Mouse (Mus musculus): ENCODE measurements around the gene Zfhx2. TPM values are rescaled to one million over a fixed set of nuclear protein-coding genes. Genes with fewer than 3 reads are reported as not detected.
"Not testable (repeated sequence)": the region's sequence is repeated elsewhere in the genome, so short reads cannot be mapped to it uniquely, and the experiment has no call there.

Zfhx2 gene
- polyA plus RNA-seq, 1 experiment, result 4.4 TPM

DNA sequence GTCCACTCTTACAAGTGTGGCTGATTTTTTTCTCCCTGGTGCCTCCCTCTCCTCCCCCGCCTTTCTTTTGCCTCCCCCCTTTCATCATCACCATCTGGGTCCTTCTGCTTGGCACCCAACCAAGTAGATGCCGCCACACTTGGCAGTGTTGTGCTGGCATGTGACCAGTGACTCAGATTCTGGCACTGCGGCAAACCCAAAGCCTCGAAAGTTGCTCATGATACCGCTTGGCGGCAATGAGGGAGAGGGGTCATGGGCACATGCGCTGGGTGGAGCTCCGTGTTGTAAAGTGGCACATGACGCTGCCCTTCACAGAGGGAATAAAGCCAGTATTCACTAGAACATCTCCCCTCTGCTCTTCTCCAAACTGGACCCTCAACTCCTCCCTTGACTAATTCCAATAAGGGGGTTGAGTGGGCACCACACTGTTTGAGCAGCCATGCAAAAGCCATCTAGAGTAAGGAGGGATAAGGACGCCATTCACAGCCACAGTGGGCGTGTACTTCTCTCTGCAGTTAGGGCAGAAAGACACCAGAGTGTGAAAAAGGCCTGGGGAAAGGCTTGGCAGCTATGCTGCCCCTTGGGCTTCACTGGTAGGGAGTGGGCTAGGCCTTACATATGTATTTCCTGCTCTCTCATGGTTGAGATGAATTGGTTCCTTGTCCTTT, 36.8 kb downstream of the Zfhx2 start:
- Histone ChIP-seq H3K27me3 (ENCODE audit: control insufficient read depth, insufficient read depth, low read length) (no peaks in the 10 kb centered on the region), H3K36me3 (ENCODE audit: control insufficient read depth, insufficient read depth, low read length) (no peaks in the 10 kb centered on the region), H3K4me1 (ENCODE audit: control insufficient read depth, insufficient read depth, low read length) (no peaks in the 10 kb centered on the region), H3K4me3 (ENCODE audit: control insufficient read depth, low read depth, low read length) (no peak overlapping the region), H3K27ac (ENCODE audit: control insufficient read depth, insufficient read depth, low read depth, low read length) (no peak overlapping the region)
- no peak for TF ChIP-seq CTCF (IDR thresholded peaks at IDR 0.05; ENCODE audit: control insufficient read depth, insufficient read depth, insufficient replicate concordance, low read depth, low read length)
- no peak for TF ChIP-seq POLR2A (IDR thresholded peaks at IDR 0.05; ENCODE audit: control insufficient read depth, low read depth, low read length)

DNA sequence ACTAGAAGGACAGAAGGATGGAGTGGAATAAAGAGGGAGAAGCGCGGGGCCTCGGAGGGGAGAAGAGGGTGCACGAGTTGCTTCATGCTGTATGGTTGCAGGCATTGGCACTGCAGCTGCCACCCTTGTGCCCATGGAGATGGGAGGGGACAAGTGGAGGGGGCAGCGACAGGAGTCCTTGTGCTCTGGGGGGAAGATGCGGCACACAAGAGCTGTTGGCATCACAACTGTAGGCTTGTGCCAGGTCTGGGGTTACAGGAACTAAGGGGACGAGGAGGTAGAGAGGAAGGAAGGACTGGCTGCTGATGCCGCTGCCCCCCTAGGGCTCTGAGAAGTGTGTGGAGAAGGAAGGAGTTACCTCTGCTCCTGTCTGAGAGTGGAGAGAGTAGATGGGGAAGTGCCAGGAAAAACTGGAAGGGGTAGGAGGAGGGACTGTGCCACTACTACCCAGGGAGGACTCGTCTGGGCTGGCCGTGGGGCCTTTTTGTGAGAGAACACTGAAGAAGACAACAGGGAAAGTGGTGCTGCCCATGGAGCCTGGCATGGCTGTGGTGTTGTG, 37.9 kb downstream of the Zfhx2 start:
- TF ChIP-seq CTCF (IDR thresholded peaks at IDR 0.05; ENCODE audit: control insufficient read depth, insufficient read depth, insufficient replicate concordance, low read depth, low read length) (no peak), POLR2A (IDR thresholded peaks at IDR 0.05; ENCODE audit: control insufficient read depth, low read depth, low read length) (no peak)
- H3K4me1 ChIP-seq (ENCODE audit: control insufficient read depth, insufficient read depth, low read length), result no peaks in the 10 kb centered on the region
- no peaks in the 10 kb centered on the region for H3K27me3 ChIP-seq (ENCODE audit: control insufficient read depth, insufficient read depth, low read length)
- H3K4me3 ChIP-seq (ENCODE audit: control insufficient read depth, low read depth, low read length), result no peak overlapping the region
- no peak overlapping the region for H3K27ac ChIP-seq (ENCODE audit: control insufficient read depth, insufficient read depth, low read depth, low read length)
- no peaks in the 10 kb centered on the region for H3K36me3 ChIP-seq (ENCODE audit: control insufficient read depth, insufficient read depth, low read length)

GRCm38 (mm10) chr14:55053708-55054190, 38.4 kb downstream of the Zfhx2 start:
- TF ChIP-seq CTCF (IDR thresholded peaks at IDR 0.05; ENCODE audit: control insufficient read depth, insufficient read depth, insufficient replicate concordance, low read depth, low read length) (no peak), POLR2A (IDR thresholded peaks at IDR 0.05; ENCODE audit: control insufficient read depth, low read depth, low read length) (no peak)
- Histone ChIP-seq H3K4me1 (ENCODE audit: control insufficient read depth, insufficient read depth, low read length) (no peaks in the 10 kb centered on the region), H3K36me3 (ENCODE audit: control insufficient read depth, insufficient read depth, low read length) (no peaks in the 10 kb centered on the region), H3K4me3 (ENCODE audit: control insufficient read depth, low read depth, low read length) (no peak overlapping the region), H3K27ac (ENCODE audit: control insufficient read depth, insufficient read depth, low read depth, low read length) (no peak overlapping the region), H3K27me3 (ENCODE audit: control insufficient read depth, insufficient read depth, low read length) (no peaks in the 10 kb centered on the region)

DNA sequence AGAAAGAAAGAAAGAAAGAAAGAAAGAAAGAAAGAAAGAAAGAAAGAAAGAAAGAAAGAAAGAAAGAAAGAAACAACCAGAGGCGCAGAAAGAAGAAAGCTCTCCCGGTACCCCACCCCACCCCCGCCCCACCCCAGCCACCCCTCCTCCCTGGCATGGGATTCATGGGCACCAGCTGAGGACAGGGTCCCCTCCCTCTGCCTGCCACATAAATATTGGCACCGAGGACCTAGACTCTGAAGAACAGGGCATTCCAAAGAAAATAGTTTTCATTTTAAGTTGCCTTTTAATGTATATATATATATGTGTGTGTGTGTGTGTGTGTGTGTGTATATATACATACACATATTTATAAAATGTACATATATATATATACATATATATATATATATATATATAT, 39.1 kb downstream of the Zfhx2 start:
- Histone ChIP-seq H3K27me3 (ENCODE audit: control insufficient read depth, insufficient read depth, low read length) (no peaks in the 10 kb centered on the region), H3K36me3 (ENCODE audit: control insufficient read depth, insufficient read depth, low read length) (no peaks in the 10 kb centered on the region), H3K4me1 (ENCODE audit: control insufficient read depth, insufficient read depth, low read length) (no peaks in the 10 kb centered on the region), H3K27ac (ENCODE audit: control insufficient read depth, insufficient read depth, low read depth, low read length) (no peak overlapping the region), H3K4me3 (ENCODE audit: control insufficient read depth, low read depth, low read length) (no peak overlapping the region)
- TF ChIP-seq POLR2A (IDR thresholded peaks at IDR 0.05; ENCODE audit: control insufficient read depth, low read depth, low read length) (no peak), CTCF (IDR thresholded peaks at IDR 0.05; ENCODE audit: control insufficient read depth, insufficient read depth, insufficient replicate concordance, low read depth, low read length) (no peak)

- H3K4me3 ChIP-seq (ENCODE audit: control insufficient read depth, low read depth, low read length), result no peak overlapping the region
- H3K27ac ChIP-seq (ENCODE audit: control insufficient read depth, insufficient read depth, low read depth, low read length), result no peak overlapping the region
- TF ChIP-seq CTCF (IDR thresholded peaks at IDR 0.05; ENCODE audit: control insufficient read depth, insufficient read depth, insufficient replicate concordance, low read depth, low read length) (no peak), POLR2A (IDR thresholded peaks at IDR 0.05; ENCODE audit: control insufficient read depth, low read depth, low read length) (no peak)
- H3K4me1 ChIP-seq (ENCODE audit: control insufficient read depth, insufficient read depth, low read length), result no peaks in the 10 kb centered on the region
- H3K27me3 ChIP-seq (ENCODE audit: control insufficient read depth, insufficient read depth, low read length), result no peaks in the 10 kb centered on the region
- no peaks in the 10 kb centered on the region for H3K36me3 ChIP-seq (ENCODE audit: control insufficient read depth, insufficient read depth, low read length)
Observed at GRCm38 (mm10) chr14:55052496-55052895, 39.6 kb downstream of the Zfhx2 start.

- Histone ChIP-seq H3K36me3 (ENCODE audit: control insufficient read depth, insufficient read depth, low read length) (no peaks in the 10 kb centered on the region), H3K4me3 (ENCODE audit: control insufficient read depth, low read depth, low read length) (no peak overlapping the region), H3K27ac (ENCODE audit: control insufficient read depth, insufficient read depth, low read depth, low read length) (no peak overlapping the region), H3K27me3 (ENCODE audit: control insufficient read depth, insufficient read depth, low read length) (no peaks in the 10 kb centered on the region), H3K4me1 (ENCODE audit: control insufficient read depth, insufficient read depth, low read length) (no peaks in the 10 kb centered on the region)
- TF ChIP-seq CTCF (IDR thresholded peaks at IDR 0.05; ENCODE audit: control insufficient read depth, insufficient read depth, insufficient replicate concordance, low read depth, low read length), result no peak
- TF ChIP-seq POLR2A (IDR thresholded peaks at IDR 0.05; ENCODE audit: control insufficient read depth, low read depth, low read length), result no peak
Observed at GRCm38 (mm10) chr14:55047971-55048531, 44.1 kb downstream of the Zfhx2 start.

- not testable (repeated sequence) for H3K36me3 ChIP-seq (ENCODE audit: control insufficient read depth, insufficient read depth, low read length); H3K27me3 ChIP-seq (ENCODE audit: control insufficient read depth, insufficient read depth, low read length); H3K4me1 ChIP-seq (ENCODE audit: control insufficient read depth, insufficient read depth, low read length); H3K27ac ChIP-seq (ENCODE audit: control insufficient read depth, insufficient read depth, low read depth, low read length); H3K4me3 ChIP-seq (ENCODE audit: control insufficient read depth, low read depth, low read length)
Observed at GRCm38 (mm10) chr14:55043694-55044093, 48.4 kb downstream of the Zfhx2 start.
